Mouse (Mus musculus) stomach, embryonic 16.5 days (tissue): ENCODE data around the gene Ntrk1. TPM values are rescaled to one million over a fixed set of nuclear protein-coding genes. Genes with fewer than 3 reads are reported as not detected.

Experiments used
- ATAC-seq: fragments of 200-750 bp; cut with Nextera tagmentation; 2 replicates; pipeline ENCODE4 v1.8.0; 2017; ENCODE audit warnings: moderate number of reproducible peaks, moderate TSS enrichment; ENCODE audit not compliant: insufficient read depth, low FRiP score
- H3K27ac ChIP-seq: fragments of 300-500 bp; sonication (generic); 2 replicates; pipeline ENCODE4 v1.5.1; 2014; ENCODE audit warnings: low read length
- H3K27me3 ChIP-seq: fragments of 300-500 bp; sonication (generic); 2 replicates; pipeline ENCODE4 v1.6.1; 2014; ENCODE audit warnings: low read length, control low read depth, mixed read lengths; ENCODE audit not compliant: control insufficient read depth, insufficient read depth
- H3K36me3 ChIP-seq: fragments of 300-500 bp; sonication (generic); 2 replicates; pipeline ENCODE4 v1.6.1; 2014; ENCODE audit warnings: low read length; ENCODE audit not compliant: control insufficient read depth, insufficient read depth
- H3K4me1 ChIP-seq: fragments of 300-500 bp; sonication (generic); 2 replicates; pipeline ENCODE4 v1.6.1; 2014; ENCODE audit warnings: low read length, control low read depth, mixed read lengths; ENCODE audit not compliant: control insufficient read depth, insufficient read depth
- H3K4me2 ChIP-seq: fragments of 300-500 bp; sonication (generic); 2 replicates; pipeline ENCODE4 v1.6.1; 2014; ENCODE audit warnings: low read depth, low read length, mixed read lengths
- H3K4me3 ChIP-seq: fragments of 300-500 bp; sonication (generic); replicated peaks from 2 replicates; pipeline ENCODE4 v1.5.1; 2014; ENCODE audit warnings: mild to moderate bottlenecking, low read length
- H3K9ac ChIP-seq: fragments of 300-500 bp; sonication (generic); 2 replicates; pipeline ENCODE4 v1.6.1; 2014; ENCODE audit warnings: low read length
- H3K9me3 ChIP-seq: fragments of 300-500 bp; sonication (generic); replicated peaks from 2 replicates; pipeline ENCODE4 v1.6.1; 2016; ENCODE audit warnings: low read length, control low read depth; ENCODE audit not compliant: control insufficient read depth
- WGBS: fragments of 180-500 bp; shearing (Covaris S2); extraction: QIAGEN DNeasy Blood & Tissue Kit; methylation state at CpG from one replicate; pipeline ENCODE4 v1.1.7; 2014; 5-methylcytosine and 5-hydroxymethylcytosine counted together
- polyA plus RNA-seq: library from polyadenylated mRNA; unstranded; fragments of >200 nt; fragmentation: Nextera tagmentation; extraction: Ambion mirVana; gene quantifications from 2 replicates; pipeline ENCODE4 v1.2.1, GENCODE M21; 2015

Ntrk1 gene
- polyA plus RNA-seq, 1 experiment from 2014 or later: 1.4 TPM

DNA sequence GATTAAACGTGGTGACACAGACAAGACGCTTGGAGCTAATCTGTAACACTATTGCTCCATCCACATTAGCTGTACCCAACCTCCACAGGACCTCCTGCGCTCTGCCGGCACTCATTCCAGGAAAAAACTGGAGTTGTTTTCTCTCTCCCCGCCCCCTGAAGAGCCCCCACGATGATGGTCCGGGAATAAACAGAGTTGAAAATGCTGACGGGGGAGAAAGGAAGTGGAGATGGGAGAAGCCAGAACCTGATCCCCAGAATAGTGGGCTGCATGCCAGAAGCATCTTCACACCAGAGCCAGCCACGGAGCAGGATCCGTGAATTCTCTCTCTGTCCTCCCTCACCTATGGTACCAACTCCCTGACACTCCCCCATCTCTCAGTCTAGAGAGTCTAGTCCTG, 30.5 kb downstream of the Ntrk1 start:
- H3K4me3 ChIP-seq: peak overlapping the region; percentile 28
- H3K9me3 ChIP-seq: no peaks in the 10 kb centered on the region
- peak overlapping the region; percentile 45 for H3K4me2 ChIP-seq
- ATAC-seq: no peak
- no peaks in the 10 kb centered on the region for H3K27me3 ChIP-seq
- peaks cover 45% of the 10 kb centered on the region for H3K4me1 ChIP-seq
- WGBS: 16% methylated on average over 10 of the region's 10 CpGs
- H3K27ac ChIP-seq: peak overlapping the region; percentile 94
- H3K36me3 ChIP-seq: no peaks in the 10 kb centered on the region
- peak overlapping the region; percentile 63 for H3K9ac ChIP-seq

DNA sequence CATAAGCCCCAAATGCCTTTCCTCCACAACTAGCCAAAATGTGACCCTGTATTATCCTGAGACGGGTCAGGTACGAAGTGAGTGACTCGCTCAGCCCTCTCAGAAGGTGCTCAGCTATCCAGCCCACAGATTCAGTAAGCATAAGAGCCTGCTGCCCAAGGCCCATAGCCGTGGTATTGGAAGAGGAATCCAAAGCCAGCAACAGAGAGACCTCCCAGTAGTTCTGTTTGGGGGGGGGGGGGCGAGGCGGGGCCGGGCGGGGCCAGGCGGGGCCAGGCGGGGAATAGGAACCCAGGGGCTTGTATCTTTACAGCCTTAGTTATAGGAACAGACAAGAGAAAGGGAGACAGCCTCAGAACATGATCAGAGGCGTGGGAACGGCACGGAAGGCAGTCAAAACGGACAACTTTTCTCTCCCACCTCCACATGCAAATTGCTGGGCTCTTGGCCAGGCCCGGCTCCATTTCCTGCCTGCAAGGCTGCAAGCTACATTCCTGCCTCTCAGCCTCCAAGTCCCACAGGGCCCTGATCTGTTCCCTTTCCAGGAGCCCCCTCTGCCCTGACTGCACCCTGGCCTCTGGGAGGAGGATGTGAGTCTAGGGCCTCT, 31.2 kb downstream of the Ntrk1 start:
- WGBS: 16% methylated on average over 13 of the region's 15 CpGs
- Histone ChIP-seq H3K27ac (peak overlapping the region; percentile 94), H3K9ac (peak overlapping the region; percentile 63), H3K9me3 (no peaks in the 10 kb centered on the region), H3K4me1 (peaks cover 45% of the 10 kb centered on the region), H3K27me3 (no peaks in the 10 kb centered on the region), H3K4me3 (peak overlapping the region; percentile 28), H3K4me2 (peak overlapping the region; percentile 45), H3K36me3 (no peaks in the 10 kb centered on the region)
- peak; percentile 56 for ATAC-seq

DNA sequence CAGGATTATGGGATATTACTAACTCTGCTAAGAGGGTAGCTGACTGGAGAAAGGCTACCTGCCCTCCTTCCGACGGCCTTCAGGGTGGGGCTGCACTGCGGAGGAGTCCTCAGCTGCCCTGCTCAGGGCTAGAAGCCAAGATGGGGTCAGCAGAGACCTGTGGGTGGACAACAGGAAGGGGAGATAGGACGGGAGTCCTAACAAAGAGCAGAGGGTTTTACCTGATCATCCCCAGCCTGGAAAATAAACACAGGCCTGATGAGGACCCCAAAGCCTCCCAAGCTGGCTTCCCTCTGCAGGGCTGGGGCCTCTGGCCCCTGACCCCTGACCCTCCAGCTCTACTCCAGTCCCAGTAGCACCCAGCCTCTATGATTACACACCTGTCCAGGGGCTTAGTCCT, 31.8 kb downstream of the Ntrk1 start:
- H3K4me3 ChIP-seq: peak overlapping the region; percentile 20; the same call in 1 of the 2 replicates

DNA sequence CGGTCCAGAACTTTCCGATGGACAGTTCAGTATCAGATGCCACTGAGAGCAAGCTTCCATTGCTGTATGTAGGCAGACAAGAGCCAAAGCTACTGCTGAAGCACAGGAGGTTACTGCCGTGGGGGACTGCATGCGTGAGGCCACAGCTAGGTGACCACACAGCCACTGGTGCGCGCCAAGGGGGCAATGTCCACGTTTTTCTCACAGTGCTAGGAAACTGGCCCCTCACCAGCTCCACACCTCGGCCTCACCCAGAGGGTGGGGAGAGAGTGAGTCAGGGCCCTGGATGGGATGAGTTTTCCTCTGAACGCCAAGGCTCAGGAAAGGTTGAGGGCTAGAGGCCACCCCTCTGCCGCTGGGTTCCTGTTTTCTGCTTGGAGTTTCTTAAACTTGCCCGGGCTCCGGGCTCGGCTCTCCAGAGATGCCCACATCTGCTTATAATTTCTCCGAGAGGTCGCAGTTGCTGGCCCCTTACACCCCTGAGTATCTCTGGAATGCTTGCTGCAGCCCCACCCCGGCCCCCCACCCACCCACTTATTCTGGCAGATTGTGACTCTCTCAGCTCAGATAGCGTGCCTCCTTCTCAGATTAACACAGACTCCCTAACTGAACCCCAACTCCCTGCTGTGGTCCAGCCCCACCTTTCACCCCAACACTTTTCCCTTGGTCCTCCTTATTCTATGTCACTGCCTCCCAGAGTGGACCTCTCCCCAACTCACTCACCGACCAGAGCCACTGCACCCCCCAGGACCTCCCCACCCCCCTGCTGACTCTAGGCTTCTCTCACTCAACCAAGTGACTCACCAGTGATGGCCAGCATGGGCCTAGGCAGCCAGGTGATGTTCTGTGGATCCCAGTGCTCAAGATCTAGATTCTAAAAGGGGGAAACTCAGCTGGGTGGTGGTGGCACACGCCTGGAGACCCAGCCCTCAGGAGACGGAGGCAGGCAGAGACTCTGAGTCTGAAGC, 33.3 kb downstream of the Ntrk1 start:
- 0 out of 2 replicates have a peak, but pooled peaks cover 3% of the 10 kb centered on the region for H3K36me3 ChIP-seq
- peak overlapping the region; percentile 27; the same call in 1 of the 2 replicates for H3K27ac ChIP-seq
- ATAC-seq: no peak
- 65% methylated on average over 20 of the region's 20 CpGs for WGBS
- no peak overlapping the region; the same call in 1 of the 2 replicates for H3K9ac ChIP-seq
- H3K4me1 ChIP-seq: peaks cover 38% of the 10 kb centered on the region
- no peaks in the 10 kb centered on the region for H3K9me3 ChIP-seq
- H3K4me2 ChIP-seq: 0 out of 2 replicates have a peak overlapping the region, but pooled peaks have one; percentile 3
- H3K4me3 ChIP-seq: no peak overlapping the region
- no peaks in the 10 kb centered on the region; the same call in 1 of the 2 replicates for H3K27me3 ChIP-seq

More for the DNA sequence above, 31.8 kb downstream of the Ntrk1 start:
- peak overlapping the region; percentile 45 for H3K4me2 ChIP-seq
- H3K27me3 ChIP-seq: no peaks in the 10 kb centered on the region
- WGBS: 42% methylated on average over 4 of the region's 4 CpGs
- no peaks in the 10 kb centered on the region for H3K36me3 ChIP-seq
- peaks cover 45% of the 10 kb centered on the region for H3K4me1 ChIP-seq
- ATAC-seq: no peak
- no peaks in the 10 kb centered on the region for H3K9me3 ChIP-seq
- peak overlapping the region; percentile 63 for H3K9ac ChIP-seq
- H3K27ac ChIP-seq: peak overlapping the region; percentile 94

DNA sequence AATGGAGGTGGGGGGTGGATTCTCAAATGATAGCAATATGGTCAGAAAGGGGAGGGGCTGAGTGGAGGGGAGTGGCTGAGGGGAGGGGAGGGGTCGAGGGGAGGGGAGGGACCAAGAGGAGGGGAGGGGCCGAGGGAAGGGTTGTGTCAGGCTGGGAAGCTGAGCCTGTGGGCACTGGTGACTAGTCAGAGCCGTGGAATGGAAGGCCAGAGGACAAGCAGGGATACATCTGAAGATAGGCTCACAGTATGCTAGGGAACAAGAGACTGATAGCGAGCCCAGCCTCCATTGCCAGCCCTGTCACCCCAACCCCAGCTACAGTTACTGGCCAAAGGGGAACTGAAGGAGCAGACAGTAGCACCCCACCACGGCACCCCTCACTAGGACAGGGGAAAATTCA, 36.3 kb downstream of the Ntrk1 start:
- no peak overlapping the region for H3K4me2 ChIP-seq
- H3K4me3 ChIP-seq: no peak overlapping the region
- peaks cover 17% of the 10 kb centered on the region for H3K4me1 ChIP-seq
- H3K9ac ChIP-seq: no peak overlapping the region
- no peak for ATAC-seq
- 53% methylated on average over 4 of the region's 5 CpGs for WGBS
- no peaks in the 10 kb centered on the region; the same call in 1 of the 2 replicates for H3K27me3 ChIP-seq
- no peak overlapping the region for H3K27ac ChIP-seq
- 0 out of 2 replicates have a peak, but pooled peaks cover 7% of the 10 kb centered on the region for H3K36me3 ChIP-seq
- no peaks in the 10 kb centered on the region for H3K9me3 ChIP-seq

DNA sequence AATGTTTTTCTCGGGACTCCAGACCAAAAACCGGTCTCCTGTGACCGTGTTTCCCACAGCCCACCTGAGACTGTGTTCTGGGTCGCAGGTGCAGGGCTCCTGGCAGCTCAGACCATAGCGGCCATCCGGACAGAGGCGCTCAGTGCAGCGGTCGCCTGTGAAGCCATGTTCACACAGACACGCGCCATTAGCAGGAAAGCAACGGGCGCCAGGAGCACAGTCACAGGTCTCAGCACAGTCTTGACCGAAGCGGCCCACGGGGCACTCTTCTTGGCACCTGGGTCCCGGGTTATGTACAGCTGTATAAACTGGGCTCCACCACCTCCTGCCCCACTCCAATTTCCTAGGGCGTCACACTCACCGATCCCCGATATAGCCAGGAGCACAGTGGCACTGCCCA, 38.5 kb downstream of the Ntrk1 start:
- no peak for ATAC-seq
- 0 out of 2 replicates have a peak, but pooled peaks cover 7% of the 10 kb centered on the region for H3K36me3 ChIP-seq
- H3K27me3 ChIP-seq: no peaks in the 10 kb centered on the region; the same call in 1 of the 2 replicates
- WGBS: 54% methylated on average over 20 of the region's 20 CpGs
- 0 out of 2 replicates have a peak, but pooled peaks cover 3% of the 10 kb centered on the region for H3K4me1 ChIP-seq
- no peak overlapping the region for H3K27ac ChIP-seq
- no peak overlapping the region for H3K4me3 ChIP-seq
- H3K9me3 ChIP-seq: no peaks in the 10 kb centered on the region
- no peak overlapping the region for H3K9ac ChIP-seq
- H3K4me2 ChIP-seq: no peak overlapping the region

DNA sequence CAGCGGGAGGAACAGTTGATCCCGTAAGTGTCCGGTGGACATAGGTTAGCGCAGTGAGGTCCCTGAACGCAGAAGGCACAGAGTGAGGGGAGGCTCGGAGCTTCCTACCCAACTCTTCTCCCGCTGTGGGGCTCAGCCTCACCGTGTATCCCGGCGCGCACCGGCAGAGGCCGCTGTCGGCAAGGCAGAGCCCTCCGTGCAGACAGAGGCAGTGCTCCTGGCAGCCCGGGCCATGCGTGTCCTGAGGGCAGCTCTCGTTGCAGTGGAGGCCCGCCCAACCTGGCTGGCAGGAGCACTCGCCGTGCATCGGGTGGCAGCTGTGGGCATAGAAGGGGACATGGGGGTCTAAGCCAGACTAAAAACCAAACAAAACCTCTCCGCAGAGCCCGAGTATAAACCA, 39.0 kb downstream of the Ntrk1 start:
- 0 out of 2 replicates have a peak, but pooled peaks cover 7% of the 10 kb centered on the region for H3K36me3 ChIP-seq
- ATAC-seq: peak; percentile 85; the same call in 1 of the 2 replicates

DNA sequence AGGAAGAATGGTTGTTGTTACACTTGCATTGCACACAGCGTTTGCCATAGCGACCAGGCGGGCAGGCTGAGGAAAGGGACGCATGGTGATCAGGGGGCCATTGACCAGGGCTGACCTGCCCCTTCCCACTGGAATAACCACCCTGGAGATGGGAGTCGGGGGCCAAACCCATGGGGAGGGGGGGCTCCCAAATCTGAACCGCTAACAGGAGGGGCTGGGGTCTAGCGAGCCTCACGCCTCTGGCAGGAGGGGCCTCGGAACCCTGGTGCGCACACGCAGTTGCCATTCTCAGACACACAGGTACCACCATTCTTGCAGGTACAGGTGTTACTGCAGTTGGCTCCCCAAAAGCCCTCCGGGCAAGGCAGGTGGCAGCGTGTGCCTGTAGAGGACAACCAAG, 41.1 kb downstream of the Ntrk1 start:
- WGBS: 87% methylated on average over 13 of the region's 13 CpGs
- Histone ChIP-seq H3K4me2 (no peak overlapping the region), H3K27ac (no peak overlapping the region), H3K36me3 (0 out of 2 replicates have a peak, but pooled peaks cover 7% of the 10 kb centered on the region), H3K9ac (no peak overlapping the region), H3K9me3 (no peaks in the 10 kb centered on the region), H3K4me3 (no peak overlapping the region), H3K27me3 (peaks cover 3% of the 10 kb centered on the region; the same call in 1 of the 2 replicates), H3K4me1 (no peaks in the 10 kb centered on the region)
- no peak for ATAC-seq

More for the DNA sequence above, 39.0 kb downstream of the Ntrk1 start:
- Histone ChIP-seq H3K4me2 (peak overlapping the region; percentile 29; the same call in 1 of the 2 replicates), H3K9me3 (no peaks in the 10 kb centered on the region), H3K9ac (peak overlapping the region; percentile 18; the same call in 1 of the 2 replicates), H3K27me3 (no peaks in the 10 kb centered on the region; the same call in 1 of the 2 replicates), H3K4me1 (no peaks in the 10 kb centered on the region), H3K4me3 (no peak overlapping the region), H3K27ac (no peak overlapping the region)
- 9% methylated on average over 24 of the region's 24 CpGs for WGBS
